Mouse (Mus musculus): ENCODE results near the gene Gnl1. TPM values are rescaled to one million over a fixed set of nuclear protein-coding genes. Genes with fewer than 3 reads are reported as not detected.
"Not testable (repeated sequence)": the region's sequence is repeated elsewhere in the genome, so short reads cannot be mapped to it uniquely, and the experiment has no call there.

The Gnl1 gene
- total and polyA plus RNA-seq, 3 experiments = 15.9 to 33.4 (median 24.3) TPM

DNA sequence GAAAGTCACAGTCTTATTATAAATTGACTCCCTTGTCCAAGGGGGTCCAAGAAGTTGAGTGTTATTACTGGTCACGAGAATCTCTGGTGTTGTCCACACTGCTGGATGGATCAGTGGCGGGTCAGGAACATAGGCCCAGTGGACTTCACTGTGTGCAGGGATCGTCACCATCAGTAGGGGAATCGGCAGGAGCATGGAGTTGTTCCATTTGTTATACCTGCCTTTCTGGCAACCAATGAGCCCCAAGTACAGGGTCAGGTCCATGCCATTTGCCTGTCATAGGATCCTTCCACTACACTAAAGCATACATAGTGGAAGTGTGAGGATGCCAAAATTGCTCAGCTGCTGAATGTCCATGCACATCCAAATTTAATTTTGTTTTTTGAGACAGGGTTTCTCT lies 47.0 kb upstream of the Gnl1 start:
- dilution Hi-C loops (cut with MboI; ENCODE audit: extremely low pct_ligation_motif_present, extremely low pct_unique_long_range_greater_than_20kb, low sequenced_read_pairs) = no loop called here
- no peak overlapping the region for H3K4me3 ChIP-seq (replicated peaks in 1 of 3; ENCODE audit: low read depth in 2 of 3, low read length in 2 of 3, poor library complexity in 1 of 3)
- no peaks in the 10 kb centered on the region for H3K9me3 ChIP-seq (replicated peaks; ENCODE audit: low read length)
- H3K9ac ChIP-seq (ENCODE audit: insufficient read depth, low read depth) = no peak overlapping the region
- no peak for DNase-seq (ENCODE audit: extremely low read depth)
- H3K27ac ChIP-seq (ENCODE audit: insufficient read depth, low read depth) = no peak overlapping the region
- H3K4me2 ChIP-seq (ENCODE audit: insufficient read depth, low read depth, poor library complexity, severe bottlenecking) = no peak overlapping the region
- H3K4me1 ChIP-seq (ENCODE audit: control insufficient read depth in 1 of 2, insufficient read depth in 2 of 2) = no peaks in the 10 kb centered on the region
- TF ChIP-seq POLR2AphosphoS2 (IDR thresholded peaks at IDR 0.05; ENCODE audit: low read depth, low read length) = peak; percentile 73; the same call in 1 of the 2 replicates
- TF ChIP-seq ETS1 (conservative IDR thresholded peaks at IDR 0.05; ENCODE audit: low read depth, low read length) = no peak
- no peak for TF ChIP-seq TBP (conservative IDR thresholded peaks at IDR 0.05; ENCODE audit: low read depth, low read length)
- H3K27me3 ChIP-seq (replicated peaks) = no peaks in the 10 kb centered on the region
- H3K36me3 ChIP-seq (replicated peaks in 1 of 2; ENCODE audit: control insufficient read depth in 1 of 2, insufficient read depth in 1 of 2, low read length in 1 of 2) = peaks cover 38 to 39% of the 10 kb centered on the region in 2 experiments
- in situ Hi-C loops (cut with MboI; ENCODE audit: low pct_ligation_motif_present, low pct_unique_long_range_greater_than_20kb, low sequenced_read_pairs) = no loop called here
- H3K79me2 ChIP-seq (replicated peaks; ENCODE audit: control insufficient read depth, extremely low read depth, insufficient read depth, poor library complexity, severe bottlenecking) = no peaks in the 10 kb centered on the region

DNA sequence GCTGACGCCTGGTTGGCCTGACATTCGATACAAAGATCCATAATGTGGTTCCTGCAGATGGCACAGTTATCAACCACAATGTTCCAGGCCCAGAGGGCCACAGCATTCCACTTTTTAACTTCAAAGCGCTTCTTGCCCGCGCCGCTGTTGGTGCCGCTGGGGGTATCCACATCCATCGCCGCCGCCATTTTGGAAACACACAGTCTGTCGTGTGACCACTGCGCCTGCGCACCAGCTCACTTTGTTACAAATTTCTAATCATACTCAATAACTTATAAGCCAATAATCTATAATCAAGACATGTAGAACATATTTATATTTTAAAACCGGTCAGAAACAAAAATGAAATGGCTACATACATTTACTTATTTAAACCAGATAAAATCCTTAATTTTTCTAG lies 43.9 kb upstream of the Gnl1 start:
- dilution Hi-C loops (cut with MboI; ENCODE audit: extremely low pct_ligation_motif_present, extremely low pct_unique_long_range_greater_than_20kb, low sequenced_read_pairs); H3K36me3 ChIP-seq (replicated peaks in 1 of 2; ENCODE audit: control insufficient read depth in 1 of 2, insufficient read depth in 1 of 2, low read length in 1 of 2); H3K9ac ChIP-seq (ENCODE audit: insufficient read depth, low read depth); H3K4me2 ChIP-seq (ENCODE audit: insufficient read depth, low read depth, poor library complexity, severe bottlenecking); H3K4me3 ChIP-seq (replicated peaks in 1 of 3; ENCODE audit: low read depth in 2 of 3, low read length in 2 of 3, poor library complexity in 1 of 3); H3K9me3 ChIP-seq (replicated peaks; ENCODE audit: low read length); H3K79me2 ChIP-seq (replicated peaks; ENCODE audit: control insufficient read depth, extremely low read depth, insufficient read depth, poor library complexity, severe bottlenecking); in situ Hi-C loops (cut with MboI; ENCODE audit: low pct_ligation_motif_present, low pct_unique_long_range_greater_than_20kb, low sequenced_read_pairs); H3K4me1 ChIP-seq (ENCODE audit: control insufficient read depth in 1 of 2, insufficient read depth in 2 of 2); H3K27me3 ChIP-seq (replicated peaks); DNase-seq (ENCODE audit: extremely low read depth); H3K27ac ChIP-seq (ENCODE audit: insufficient read depth, low read depth): not testable (repeated sequence)

DNA sequence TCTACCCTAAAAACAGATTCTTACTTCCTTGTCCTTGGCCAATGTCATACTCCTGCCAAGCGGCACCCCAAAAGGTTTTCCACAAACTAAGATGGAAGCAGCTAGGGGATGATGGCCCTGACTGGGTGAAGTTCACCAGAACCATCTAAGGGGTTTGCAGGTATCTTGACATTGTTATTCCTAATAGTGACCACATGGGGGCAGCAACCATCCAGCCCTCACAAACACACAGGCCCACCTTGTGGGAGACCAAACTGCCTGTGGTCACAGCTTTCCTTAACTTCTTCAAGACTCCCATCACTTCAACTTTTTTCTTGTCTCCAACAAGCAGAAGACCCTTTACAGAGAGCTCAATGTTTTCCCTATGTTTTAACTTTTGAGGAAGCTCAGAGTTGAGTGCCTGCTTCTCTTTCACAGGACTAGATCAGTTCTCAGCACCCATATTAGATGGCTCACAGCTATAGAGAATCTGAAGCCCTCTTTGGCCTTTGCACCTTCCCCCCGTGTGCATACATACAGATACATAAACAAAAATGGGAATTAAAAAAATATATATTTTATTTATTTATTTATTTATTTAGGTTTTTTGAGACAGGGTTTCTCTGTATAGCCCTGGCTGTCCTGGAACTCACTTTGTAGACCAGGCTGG lies 41.8 kb upstream of the Gnl1 start:
- Histone ChIP-seq H3K4me2 (ENCODE audit: insufficient read depth, low read depth, poor library complexity, severe bottlenecking) (no peak overlapping the region), H3K9ac (ENCODE audit: insufficient read depth, low read depth) (no peak overlapping the region), H3K27ac (ENCODE audit: insufficient read depth, low read depth) (no peak overlapping the region), H3K4me1 (ENCODE audit: control insufficient read depth in 1 of 2, insufficient read depth in 2 of 2) (no peaks in the 10 kb centered on the region), H3K4me3 (replicated peaks in 1 of 3; ENCODE audit: low read depth in 2 of 3, low read length in 2 of 3, poor library complexity in 1 of 3) (no peak overlapping the region), H3K9me3 (replicated peaks; ENCODE audit: low read length) (peaks cover 6% of the 10 kb centered on the region), H3K36me3 (replicated peaks in 1 of 2; ENCODE audit: control insufficient read depth in 1 of 2, insufficient read depth in 1 of 2, low read length in 1 of 2) (no peaks in the 10 kb centered on the region), H3K79me2 (replicated peaks; ENCODE audit: control insufficient read depth, extremely low read depth, insufficient read depth, poor library complexity, severe bottlenecking) (no peaks in the 10 kb centered on the region), H3K27me3 (replicated peaks) (peaks cover 2% of the 10 kb centered on the region)
- dilution Hi-C loops (cut with MboI; ENCODE audit: extremely low pct_ligation_motif_present, extremely low pct_unique_long_range_greater_than_20kb, low sequenced_read_pairs) (no loop called here), in situ Hi-C loops (cut with MboI; ENCODE audit: low pct_ligation_motif_present, low pct_unique_long_range_greater_than_20kb, low sequenced_read_pairs) (no loop called here)
- DNase-seq (ENCODE audit: extremely low read depth) = peak; percentile 74
- TF ChIP-seq CTCF (conservative IDR thresholded peaks at IDR 0.05 in 1 of 2, IDR thresholded peaks at IDR 0.05 in 1 of 2; ENCODE audit: low read depth in 2 of 2, low read length in 2 of 2) (peak; percentile 70 to 90), RAD21 (IDR thresholded peaks at IDR 0.05; ENCODE audit: low read depth, low read length) (peak; percentile 82), MXI1 (IDR thresholded peaks at IDR 0.05; ENCODE audit: low read depth, low read length) (no peak), SMC3 (IDR thresholded peaks at IDR 0.05; ENCODE audit: low read depth, low read length) (peak; percentile 76)
